Mouse (Mus musculus) spleen, adult 2 months (tissue): ENCODE results near the gene Abcg8.

Experiments
- CTCF ChIP-seq: fragments of 200-500 bp; IDR thresholded peaks from 2 replicates; pipeline ENCODE4 v1.5.1; 2011; ENCODE audit warnings: mild to moderate bottlenecking, inconsistent platforms; ENCODE audit not compliant: insufficient read depth, insufficient read length, insufficient replicate concordance; ENCODE audit errors: extremely low read depth
- POLR2A ChIP-seq: fragments of 200-500 bp; IDR thresholded peaks from 2 replicates; pipeline ENCODE4 v1.6.1; 2011; ENCODE audit warnings: low read depth, low read length, inconsistent platforms

GRCm38 (mm10) chr17:84626857-84627305 lies 49.2 kb upstream of the Abcg8 start:
- TF ChIP-seq CTCF (no peak), POLR2A (no peak)
